In genomic region chr4:155563400-155564231, GRCm38 (mm10) we compare ENCODE assay signal across 8 mouse cellular contexts. TPM values are rescaled to one million over a fixed set of nuclear protein-coding genes. Genes with fewer than 3 reads are reported as not detected.
DNase-seq lines count a peak whose midpoint lies in the region; ATAC-seq lines count a peak whose summit lies in the region.

No protein-coding gene starts in this region.

- no peaks in the 10 kb centered on the region for H3K9me3 ChIP-seq in hindbrain, embryonic 16.5 days (ENCODE audit: control insufficient read depth, low read length)

- WGBS in hindbrain, embryonic 16.5 days, result under 1% methylated on average over 64 of the region's 69 CpGs
- 1% methylated on average over 62 of the region's 69 CpGs for WGBS in macrophage (ENCODE audit: missing documents)

- peaks cover 22% of the 10 kb centered on the region for H3K36me3 ChIP-seq in hindbrain, embryonic 16.5 days (ENCODE audit: control insufficient read depth, insufficient read depth, low read length)
- peaks cover 6% of the 10 kb centered on the region; the same call in 1 of the 2 replicates for H3K36me3 ChIP-seq in macrophage (ENCODE audit: inconsistent target)

- peaks cover 52% of the 10 kb centered on the region for H3K79me2 ChIP-seq in macrophage (ENCODE audit: inconsistent target)

- peak; percentile 97 for ATAC-seq in hindbrain, embryonic 16.5 days

- DNase-seq in WW6 (ENCODE audit: low read depth, low spot score), result peak; percentile 96
- peak; percentile 76 to 94 for DNase-seq in cerebellum, postnatal 4 days (ENCODE audit: low spot score in 2 of 2)
- DNase-seq in gastrocnemius, adult 18-20 months (ENCODE audit: low spot score), result peak; percentile 98
- DNase-seq in left cerebral cortex, adult 18-20 months (ENCODE audit: low spot score in 2 of 2), result peak; percentile 85 to 92
- peak; percentile 94 for DNase-seq in right cerebral cortex, adult 18-20 months
- peak; percentile 83 for DNase-seq in urinary bladder, postnatal 10 days (ENCODE audit: low spot score)

- H3K4me3 ChIP-seq in hindbrain, embryonic 16.5 days (ENCODE audit: low read length), result peak overlapping the region; percentile 88
- H3K4me3 ChIP-seq in macrophage (ENCODE audit: inconsistent target), result peak overlapping the region; percentile 83

- peak overlapping the region; percentile 91 for H3K4me2 ChIP-seq in hindbrain, embryonic 16.5 days (ENCODE audit: low read length)

- H3K4me1 ChIP-seq in hindbrain, embryonic 16.5 days (ENCODE audit: control insufficient read depth, insufficient read depth, low read depth, low read length), result peaks cover 21% of the 10 kb centered on the region

- H3K27me3 ChIP-seq in hindbrain, embryonic 16.5 days (replicated peaks; ENCODE audit: control insufficient read depth, insufficient read depth, low read length), result no peaks in the 10 kb centered on the region

- peak overlapping the region; percentile 93 for H3K27ac ChIP-seq in hindbrain, embryonic 16.5 days (ENCODE audit: low read depth, low read length)
- H3K27ac ChIP-seq in macrophage, result peak overlapping the region; percentile 88

- H3K9ac ChIP-seq in hindbrain, embryonic 16.5 days (ENCODE audit: low read depth, low read length), result peak overlapping the region; percentile 89

RNA-seq across cellular contexts. Expression of gene Nadk, which starts 1.4 kb away (rescaled TPM):
- total RNA-seq in gastrocnemius, adult 18-20 months (2021), result 10 to 100 TPM; 16.7 to 22.6 TPM
- 80.0 and 88.9 TPM in 2 replicates for polyA plus RNA-seq in hindbrain, embryonic 16.5 days (2015; fragmentation: Nextera tagmentation; extraction: Ambion mirVana)
- total RNA-seq in left cerebral cortex, adult 18-20 months (2021), result 10 to 100 TPM; 57.5 to 57.7 TPM
- 100 to 1,000 TPM in 19 of 26 experiments, 10 to 100 TPM in 7; 39.0 to 252 (median 153) TPM for total RNA-seq in macrophage (2018; cell fraction: chromatin; rRNA removed)
- total RNA-seq in macrophage (2018; cell fraction: cytosol; rRNA removed), result 100 to 1,000 TPM in 24 of 26 experiments, 10 to 100 TPM in 2; 95.1 to 211 (median 142) TPM
- total RNA-seq in macrophage (2018; cell fraction: nucleus; rRNA removed), result 100 to 1,000 TPM in 21 of 26 experiments, 10 to 100 TPM in 5; 67.7 to 217 (median 164) TPM
- 75.4 to 129 TPM (median 88.2 TPM) in 3 replicates for polyA plus RNA-seq in macrophage (2018)

RNA-seq across cellular contexts. Expression of gene Slc35e2, which starts 37.6 kb away (rescaled TPM):
- total RNA-seq in gastrocnemius, adult 18-20 months (2021), result 1 to 10 TPM; 3.8 to 4.4 TPM
- 12.3 and 16.4 TPM in 2 replicates for polyA plus RNA-seq in hindbrain, embryonic 16.5 days (2015; fragmentation: Nextera tagmentation; extraction: Ambion mirVana)
- 10 to 100 TPM; 47.2 to 48.9 TPM for total RNA-seq in left cerebral cortex, adult 18-20 months (2021)
- 10 to 100 TPM in 15 of 26 experiments, 1 to 10 TPM in 11; 3.4 to 20.6 (median 13.1) TPM for total RNA-seq in macrophage (2018; cell fraction: chromatin; rRNA removed)
- total RNA-seq in macrophage (2018; cell fraction: cytosol; rRNA removed), result 10 to 100 TPM in 12 of 26 experiments, 1 to 10 TPM in 14; 5.2 to 12.7 (median 9.7) TPM
- total RNA-seq in macrophage (2018; cell fraction: nucleus; rRNA removed), result 10 to 100 TPM in 19 of 26 experiments, 1 to 10 TPM in 7; 4.0 to 19.3 (median 12.7) TPM
- polyA plus RNA-seq in macrophage (2018), result 4.6 to 4.9 TPM (median 4.8 TPM) in 3 replicates

Comparison
In these comparisons a context has a peak if more than half of its experiments do, and no peak if none do; other contexts are left out.
1. Peak in every context shown above with its lines: DNase-seq, ATAC-seq, H3K4me3 ChIP-seq and H3K27ac ChIP-seq.
2. RNA of gene Slc35e2, which starts 37.6 kb away (total RNA-seq): 47.2 to 48.9 TPM in left cerebral cortex, adult 18-20 months; 3.8 to 4.4 TPM in gastrocnemius, adult 18-20 months; every median in the first group is over 4 times any median in the second.